Mouse (Mus musculus) layer of hippocampus, adult 9-10 months (tissue): ENCODE data around the gene Lyve1.
"Not testable (repeated sequence)": the region's sequence is repeated elsewhere in the genome, so short reads cannot be mapped to it uniquely, and the experiment has no call there.

Experiments used
- DNase-seq: peaks from one replicate; pipeline ENCODE4 v3.0.0; 2022; ENCODE audit warnings: low spot score

Gene Lyve1

DNA sequence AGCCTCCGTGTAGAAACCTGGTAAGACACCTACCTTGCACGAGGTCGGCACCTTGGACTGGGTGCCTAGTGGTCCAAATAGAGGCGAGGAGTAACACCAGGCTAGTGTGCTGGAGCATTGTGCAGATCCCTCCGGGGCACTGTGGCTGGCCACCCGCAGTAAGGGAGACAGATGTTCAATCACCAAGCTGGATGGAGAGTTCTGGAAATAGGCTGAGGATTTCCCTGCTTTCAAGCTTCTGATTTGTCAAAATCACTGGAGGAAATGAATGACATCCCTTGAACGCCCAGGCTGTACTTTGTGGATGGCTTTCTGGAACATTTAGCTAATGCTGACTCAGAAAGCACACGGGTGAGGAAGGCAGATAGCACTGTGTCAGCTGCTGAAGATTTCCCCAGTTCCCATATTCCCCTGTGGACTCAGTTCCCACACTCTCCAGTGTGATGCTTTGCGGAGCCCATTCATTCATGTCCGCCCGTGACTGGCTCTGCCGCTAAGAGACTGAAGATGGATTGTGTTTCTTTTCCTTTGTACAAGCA lies at the start of gene Lyve1:
Gene Lyve1, minus strand, starts transcription at position 489 of the 539 bp plus-strand sequence.
- DNase-seq, result no peak

DNA sequence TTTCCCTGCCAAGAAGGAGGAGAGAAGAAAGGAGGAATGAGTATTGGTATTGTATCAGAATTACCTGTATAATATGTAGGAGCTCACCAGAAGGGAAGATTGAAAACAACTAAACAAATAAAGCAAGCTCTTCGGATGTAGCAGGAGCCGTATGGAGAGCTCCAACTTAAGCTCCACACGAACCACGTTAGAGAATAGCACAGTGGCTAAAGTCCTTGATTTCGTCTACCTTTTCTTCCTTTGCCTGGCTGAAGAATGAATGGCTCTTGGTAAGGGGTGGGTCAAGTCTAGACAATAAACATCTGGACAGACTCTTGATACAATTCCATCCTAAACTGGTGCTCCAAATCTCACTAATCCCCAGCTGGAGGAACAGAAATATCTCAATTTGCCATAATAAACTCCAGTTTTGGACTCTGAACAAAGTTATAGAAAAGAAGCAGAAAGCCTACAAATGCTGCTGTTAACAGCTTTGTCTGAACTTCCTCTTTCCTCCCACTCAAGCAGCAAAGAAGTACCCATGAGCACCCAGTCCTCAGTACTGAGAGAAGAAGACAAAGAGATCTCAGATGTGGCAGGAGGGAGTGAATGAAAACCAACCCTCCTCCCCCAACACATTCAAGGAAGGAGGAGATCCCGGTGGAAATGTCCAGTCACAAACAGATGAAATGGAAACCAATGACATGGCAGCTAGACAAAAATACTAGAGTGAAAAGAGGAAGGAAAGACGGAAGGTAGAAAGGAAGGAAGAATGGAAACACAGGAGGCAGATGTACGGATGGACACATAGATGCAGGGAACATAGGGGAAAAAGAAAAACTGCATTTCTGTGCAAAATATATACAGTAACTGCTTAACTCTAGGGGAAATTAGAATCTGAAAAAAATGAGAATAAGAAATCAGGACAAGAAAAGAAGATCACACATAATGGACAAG lies 45.4 kb upstream of the Lyve1 start:
- no peak for DNase-seq

- DNase-seq, result no peak
Measured at GRCm38 (mm10) chr7:110906566-110906965, 43.5 kb upstream of the Lyve1 start.

GRCm38 (mm10) chr7:110903226-110903625 lies 40.2 kb upstream of the Lyve1 start:
- DNase-seq, result no peak

- no peak for DNase-seq
Measured at GRCm38 (mm10) chr7:110897202-110897601, 34.2 kb upstream of the Lyve1 start.

DNA sequence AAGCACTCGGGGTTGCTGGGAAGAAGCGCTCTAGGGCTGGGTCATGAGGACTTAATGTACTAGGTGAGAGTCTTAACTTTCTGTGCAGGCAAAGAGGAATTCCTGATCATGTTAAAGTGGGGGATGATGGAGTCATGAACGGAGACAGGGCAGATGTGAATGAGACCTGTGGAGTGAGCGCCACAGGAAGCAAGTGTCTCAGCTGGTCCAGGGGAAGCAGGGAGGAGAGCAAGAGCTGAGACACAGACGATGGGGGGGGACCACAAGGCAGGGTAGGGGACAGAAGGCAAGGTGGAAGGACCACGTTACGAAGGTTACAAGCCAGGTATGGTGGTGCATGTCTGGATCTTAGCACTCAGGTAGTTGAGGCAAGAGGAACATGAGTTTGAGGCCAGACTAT lies 33.4 kb upstream of the Lyve1 start:
- no peak for DNase-seq

DNA sequence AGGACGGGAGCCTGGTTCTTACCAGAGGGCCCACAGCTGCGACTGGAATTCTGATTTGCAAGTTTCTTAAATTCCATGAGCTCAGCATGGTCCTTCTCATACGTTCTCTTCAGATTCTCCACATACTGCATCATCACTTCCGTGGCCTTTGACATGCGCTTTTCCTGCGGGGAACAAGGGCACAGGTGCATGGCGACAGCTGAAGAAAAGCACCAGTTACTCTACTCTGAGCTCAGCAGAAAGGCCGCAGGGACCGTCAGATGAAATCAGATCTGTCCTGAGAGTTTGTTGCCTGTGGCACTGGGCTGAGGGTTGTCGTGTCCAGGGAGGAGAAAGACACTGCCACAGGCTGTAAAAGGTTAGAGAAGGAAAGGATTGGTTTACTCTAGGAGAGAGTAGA lies 32.7 kb upstream of the Lyve1 start:
- not testable (repeated sequence) for DNase-seq

GRCm38 (mm10) chr7:110894673-110895072 lies 31.6 kb upstream of the Lyve1 start:
- DNase-seq, result no peak

DNA sequence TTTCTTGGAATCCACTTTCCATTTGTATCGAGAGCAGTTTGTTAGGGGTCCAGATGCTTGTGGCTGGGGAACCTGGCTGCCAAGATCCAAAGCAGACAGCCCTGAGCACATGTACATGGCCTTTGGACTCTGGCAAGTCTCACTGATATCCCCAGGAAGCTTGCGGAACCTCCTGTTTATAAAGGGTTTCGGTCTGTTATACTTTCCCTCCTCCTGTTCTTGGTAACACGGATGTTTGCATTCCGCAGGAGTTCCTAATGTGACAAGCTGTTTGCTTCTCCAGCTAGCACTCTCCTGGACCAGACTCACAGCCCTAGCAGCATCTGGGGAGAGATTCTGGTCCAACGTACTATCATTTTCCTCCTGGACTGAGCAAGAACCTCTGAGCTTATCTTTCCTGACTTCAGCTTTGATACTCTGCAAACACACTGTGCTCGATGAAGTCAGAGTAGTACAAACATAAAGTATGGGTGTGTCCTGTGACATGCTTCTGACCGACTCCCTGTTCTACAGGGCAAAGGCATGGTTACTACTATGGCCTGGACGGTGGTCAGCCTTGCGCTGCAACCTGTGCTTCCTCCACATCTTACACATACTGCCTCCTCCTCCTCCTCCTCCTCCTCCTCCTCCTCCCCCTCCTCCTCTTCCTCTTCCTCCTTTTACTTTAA lies 31.0 kb upstream of the Lyve1 start:
- no peak for DNase-seq

- DNase-seq, result peak; percentile 13
Measured at GRCm38 (mm10) chr7:110891501-110891986, 28.5 kb upstream of the Lyve1 start.

DNA sequence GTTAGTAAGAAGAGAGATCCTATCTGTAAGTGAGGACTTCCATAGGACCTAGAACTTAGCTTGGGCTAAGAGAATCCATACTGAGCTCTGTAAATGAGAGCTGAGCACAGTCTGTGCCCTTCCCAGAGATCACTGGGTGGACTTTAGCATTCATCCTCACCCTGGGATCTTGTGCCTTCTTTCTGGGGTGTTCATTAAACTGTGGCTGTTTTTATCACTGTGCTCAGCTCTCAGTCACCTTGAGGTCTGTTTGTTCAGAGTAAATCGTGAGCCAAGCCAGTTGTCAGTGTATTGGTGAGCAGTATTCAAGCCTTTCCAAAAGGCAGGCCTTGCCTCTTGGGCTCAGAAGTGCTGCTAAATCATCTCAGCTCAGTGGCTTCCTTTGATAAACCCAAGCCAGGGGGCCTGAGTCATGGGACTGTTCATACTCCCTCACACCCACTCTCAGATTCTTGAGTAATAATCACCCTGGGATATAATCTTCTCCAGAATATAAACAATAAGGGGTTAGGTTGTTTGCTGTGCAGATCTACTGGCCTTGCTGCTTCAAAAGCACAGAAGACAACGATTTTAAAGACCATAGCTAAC lies 18.8 kb upstream of the Lyve1 start:
- no peak for DNase-seq

DNA sequence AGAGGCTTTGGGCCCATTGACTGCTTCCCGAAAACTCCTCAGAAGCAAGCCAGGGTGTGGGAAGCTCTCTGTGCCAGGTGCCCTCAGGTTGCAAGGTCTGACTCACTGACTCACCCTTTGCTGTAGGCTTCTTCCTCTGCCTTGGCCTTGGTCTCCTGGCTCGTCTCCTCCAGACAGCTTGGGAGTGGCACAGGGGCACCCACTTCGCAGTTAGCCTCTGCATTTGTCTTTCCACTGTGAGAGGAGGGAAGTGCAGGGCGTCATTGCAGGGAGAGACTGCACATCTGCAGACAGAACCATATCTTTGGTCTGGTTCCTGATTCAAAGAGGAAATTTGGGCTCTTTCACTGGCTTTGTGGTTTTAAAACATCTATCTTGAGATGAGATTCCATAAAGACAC lies 15.0 kb upstream of the Lyve1 start:
- DNase-seq, result no peak

- DNase-seq, result no peak
Measured at GRCm38 (mm10) chr7:110876965-110877364, 13.9 kb upstream of the Lyve1 start.

GRCm38 (mm10) chr7:110868807-110869206 lies 5.8 kb upstream of the Lyve1 start:
- no peak for DNase-seq

DNA sequence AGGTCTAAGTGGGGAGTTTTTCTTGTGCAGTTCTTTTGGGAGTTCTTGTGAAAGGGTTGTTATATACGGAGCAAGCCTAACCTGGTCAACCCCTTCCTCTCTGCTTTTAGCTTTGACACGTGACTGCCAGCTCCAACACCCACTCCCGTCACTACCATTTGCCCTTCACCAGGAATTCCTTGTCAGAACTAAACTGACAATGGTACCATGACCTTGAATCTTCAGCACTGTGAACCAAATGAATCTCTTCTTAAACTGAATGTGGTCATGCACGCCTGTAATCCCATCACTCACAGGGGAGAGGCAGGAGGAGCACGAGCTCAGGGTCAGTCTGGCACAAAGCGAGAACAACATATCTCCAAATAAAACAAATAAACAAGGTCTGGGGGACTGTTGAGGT lies 4.1 kb upstream of the Lyve1 start:
- DNase-seq, result no peak

GRCm38 (mm10) chr7:110866021-110866420 lies 3.0 kb upstream of the Lyve1 start:
- DNase-seq, result no peak

- DNase-seq, result no peak
Measured at GRCm38 (mm10) chr7:110865570-110865969, 2.5 kb upstream of the Lyve1 start.

DNA sequence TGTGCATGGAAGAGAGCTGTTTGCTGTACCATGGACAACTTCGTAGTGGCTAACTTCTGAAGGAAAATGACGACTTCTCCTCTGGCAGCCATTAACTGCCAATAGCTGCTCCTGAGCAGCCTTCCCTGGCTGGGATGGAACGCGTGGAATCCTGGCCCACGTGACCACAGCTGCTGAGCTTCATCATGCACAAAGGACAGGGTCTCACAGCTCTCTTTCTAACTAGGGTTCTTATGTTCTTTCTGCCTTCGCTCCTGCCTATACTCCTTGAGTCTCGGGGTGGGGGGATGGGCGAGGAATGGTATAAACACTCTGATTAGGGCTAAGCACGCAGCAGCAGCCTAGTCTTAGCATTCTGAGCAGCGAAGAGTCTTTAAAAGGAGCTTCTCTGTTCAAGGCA lies 2.0 kb upstream of the Lyve1 start:
- DNase-seq, result no peak

DNA sequence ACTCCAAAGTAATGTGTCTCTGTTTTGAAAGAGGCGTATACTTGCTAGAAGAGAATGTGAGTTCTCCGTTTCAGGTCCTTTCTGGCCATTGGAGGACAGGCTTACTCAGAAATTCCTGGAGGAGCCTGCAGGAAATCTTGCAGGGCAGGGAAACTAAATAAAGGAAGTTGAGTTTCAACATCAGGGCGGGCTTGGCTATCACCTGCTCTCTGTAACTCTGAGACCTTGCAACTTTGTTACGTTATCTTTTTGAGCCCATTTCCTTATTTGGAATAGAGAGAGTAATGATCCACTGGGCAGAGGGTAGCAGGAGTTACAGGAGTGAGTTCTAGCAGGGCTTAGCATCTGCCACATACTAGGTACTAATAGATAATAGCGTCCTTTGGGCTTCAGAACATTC lies 2.9 kb downstream of the Lyve1 start:
- DNase-seq, result no peak

DNA sequence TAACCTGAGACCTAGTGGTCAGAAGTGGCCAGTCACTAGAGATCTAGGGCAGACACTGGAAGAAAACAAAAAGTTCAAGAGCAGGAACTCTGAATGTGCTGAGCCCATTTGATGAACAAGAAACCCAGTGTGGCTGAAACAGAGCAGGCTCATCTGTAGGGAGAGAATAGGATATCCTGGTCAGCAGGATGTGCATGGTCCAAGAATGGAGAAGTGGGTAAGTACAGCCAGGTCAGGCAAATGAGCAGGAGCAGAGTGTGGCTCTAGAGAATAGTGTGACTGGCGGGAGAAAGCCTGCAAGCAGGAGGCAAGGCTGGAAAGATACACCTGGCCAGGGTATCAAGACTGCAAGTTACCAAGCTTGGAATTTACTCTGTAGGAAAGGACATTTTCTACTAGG lies 7.4 kb downstream of the Lyve1 start:
- DNase-seq, result no peak

DNA sequence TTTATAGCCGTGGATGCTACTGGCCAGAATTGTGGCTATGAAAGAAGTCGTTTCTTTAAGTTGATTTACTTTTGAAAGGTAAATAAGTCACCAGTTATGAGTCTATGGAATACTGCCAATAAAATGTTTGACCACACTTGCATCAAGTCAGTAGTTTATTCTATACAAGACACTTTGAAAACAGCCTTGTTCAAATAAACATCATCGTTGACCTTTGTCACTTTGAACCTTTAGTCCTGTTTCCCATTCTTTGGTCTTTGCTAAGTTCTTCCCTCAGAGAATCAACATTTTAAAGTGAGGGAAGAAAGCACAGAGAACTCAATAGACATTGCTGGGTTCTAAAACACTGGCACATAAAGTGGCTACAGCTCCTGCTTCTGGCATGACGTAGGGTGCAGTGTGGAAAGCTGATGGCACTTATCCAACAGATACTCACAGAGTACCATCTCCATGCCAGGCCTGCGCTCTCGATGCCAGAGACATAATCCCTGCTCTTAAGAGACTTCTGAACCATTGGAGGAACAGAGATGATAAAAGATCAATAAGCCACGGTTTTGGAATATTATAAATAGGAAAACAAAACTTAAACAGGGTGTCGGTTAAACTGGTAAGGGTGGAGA lies 8.0 kb downstream of the Lyve1 start:
- no peak for DNase-seq

GRCm38 (mm10) chr7:110854519-110854918 lies 8.5 kb downstream of the Lyve1 start:
- DNase-seq, result peak; percentile 40
